Comparison of ENCODE assay signal across 19 mouse cellular contexts in genomic region chr16:21272748-21273147, GRCm38 (mm10).
DNase-seq lines count a peak whose midpoint lies in the region; ATAC-seq and TF ChIP-seq lines count a peak whose summit lies in the region.
"Had no signal": no experiment of that assay in that cellular context is flagged by ENCODE, and none has a peak within 500 bp of the region (broad histone marks: within the 10 kb centered on the region; RNA-seq: fewer than 3 reads in every experiment).

No protein-coding gene starts in this region.

- H3K4me1 ChIP-seq in heart, embryonic 12.5 days (replicated peaks): peaks cover 60% of the 10 kb centered on the region
- H3K4me1 ChIP-seq in lung, embryonic 16.5 days (replicated peaks; ENCODE audit: control insufficient read depth, insufficient read depth, low read length): peaks cover 30% of the 10 kb centered on the region
- peaks cover 69% of the 10 kb centered on the region for H3K4me1 ChIP-seq in limb, embryonic 10.5 days

- no peak for TF ChIP-seq CTCF in brain, embryonic 14.5 days (IDR thresholded peaks at IDR 0.05; ENCODE audit: borderline replicate concordance, extremely low read depth, insufficient read depth, insufficient read length)

- H3K27ac ChIP-seq in heart, embryonic 12.5 days (ENCODE audit: poor library complexity, severe bottlenecking): peak overlapping the region; percentile 72
- 0 out of 2 replicates have a peak overlapping the region, but pooled peaks have one; percentile 25 for H3K27ac ChIP-seq in lung, embryonic 16.5 days (ENCODE audit: low read length)
- H3K27ac ChIP-seq in limb, embryonic 10.5 days: peak overlapping the region; percentile 87

- intact Hi-C loops in heart, postnatal 14 days (cut with DNase I): no loop called here

- H3K36me3 ChIP-seq in heart, embryonic 12.5 days: no peaks in the 10 kb centered on the region
- no peaks in the 10 kb centered on the region for H3K36me3 ChIP-seq in lung, embryonic 16.5 days (ENCODE audit: control insufficient read depth, insufficient read depth, low read length)
- peaks cover 3% of the 10 kb centered on the region; the same call in 1 of the 2 replicates for H3K36me3 ChIP-seq in limb, embryonic 10.5 days
- H3K36me3 ChIP-seq: limb, embryonic 15.5 days; neural tube, embryonic 15.5 days had no signal

- no peak overlapping the region for H3K4me3 ChIP-seq in heart, embryonic 12.5 days
- no peak overlapping the region for H3K4me3 ChIP-seq in lung, embryonic 16.5 days (ENCODE audit: low read length)
- H3K4me3 ChIP-seq in limb, embryonic 10.5 days: no peak overlapping the region
- H3K4me3 ChIP-seq: limb, embryonic 15.5 days; neural tube, embryonic 15.5 days had no signal

- DNase-seq in heart, postnatal 14 days: no peak
- no peak for DNase-seq in lung, postnatal 25 days (ENCODE audit: low spot score)
- peak; percentile 59 for DNase-seq in brain, embryonic 14.5 days (ENCODE audit: low read depth)
- DNase-seq in limb, embryonic 10.5 days (ENCODE audit: low spot score): no peak
- no peak for DNase-seq in retina, embryonic 14.5 days (ENCODE audit: low spot score)
- DNase-seq in layer of hippocampus, adult 8-10 months (ENCODE audit: low spot score in 2 of 2): no peak
- DNase-seq: adrenal gland, adult 2 months; cerebellum, adult 9-10 months; gastrocnemius, postnatal 10 days; heart, adult 11 months; kidney, adult 8-10 months; kidney, postnatal 14 days; lung, postnatal 36 days; right cerebral cortex, postnatal 14 days; thymus, postnatal 36 days had no signal

- TF ChIP-seq POLR2A in brain, embryonic 14.5 days (IDR thresholded peaks at IDR 0.05; ENCODE audit: borderline replicate concordance, extremely low read depth, insufficient read depth, insufficient read length, poor library complexity, severe bottlenecking): no peak

- H3K9ac ChIP-seq in heart, embryonic 12.5 days: no peak overlapping the region
- H3K9ac ChIP-seq in lung, embryonic 16.5 days (ENCODE audit: low read length): no peak overlapping the region
- H3K9ac ChIP-seq: limb, embryonic 15.5 days; neural tube, embryonic 15.5 days had no signal

- 0 out of 2 replicates have a peak, but pooled peaks cover 7% of the 10 kb centered on the region for H3K9me3 ChIP-seq in heart, embryonic 12.5 days (replicated peaks)
- H3K9me3 ChIP-seq in lung, embryonic 16.5 days (ENCODE audit: control insufficient read depth, low read length): no peaks in the 10 kb centered on the region
- 0 out of 2 replicates have a peak, but pooled peaks cover 2% of the 10 kb centered on the region for H3K9me3 ChIP-seq in limb, embryonic 10.5 days (replicated peaks)
- H3K9me3 ChIP-seq: limb, embryonic 15.5 days; neural tube, embryonic 15.5 days had no signal

- WGBS in heart, embryonic 12.5 days: 44% methylated on average over 4 of the region's 4 CpGs
- 45% methylated on average over 4 of the region's 4 CpGs for WGBS in lung, embryonic 16.5 days
- 70% methylated on average over 4 of the region's 4 CpGs for whole genome bisulfite sequencing in limb, embryonic 10.5 days

- H3K4me2 ChIP-seq in heart, embryonic 12.5 days: no peak overlapping the region
- no peak overlapping the region for H3K4me2 ChIP-seq in lung, embryonic 16.5 days (ENCODE audit: low read depth, low read length)
- H3K4me2 ChIP-seq: limb, embryonic 15.5 days; neural tube, embryonic 15.5 days had no signal

- H3K27me3 ChIP-seq in heart, embryonic 12.5 days (replicated peaks): no peaks in the 10 kb centered on the region
- no peaks in the 10 kb centered on the region for H3K27me3 ChIP-seq in lung, embryonic 16.5 days (ENCODE audit: control insufficient read depth, insufficient read depth, low read depth, low read length)
- H3K27me3 ChIP-seq in limb, embryonic 10.5 days (ENCODE audit: low read depth, poor library complexity, severe bottlenecking): no peaks in the 10 kb centered on the region
- H3K27me3 ChIP-seq: limb, embryonic 15.5 days; neural tube, embryonic 15.5 days had no signal

- ATAC-seq in heart, embryonic 12.5 days (ENCODE audit: insufficient number of reproducible peaks, low FRiP score): no peak
- no peak for ATAC-seq in lung, embryonic 16.5 days (ENCODE audit: low read depth)

Comparison
In these comparisons a context has a peak if more than half of its experiments do, and no peak if none do; other contexts are left out.
1. H3K27ac ChIP-seq: peak in every context shown above with its lines; median percentile 87 in limb, embryonic 10.5 days; 72 in heart, embryonic 12.5 days; 25 in lung, embryonic 16.5 days.